Mouse (Mus musculus) embryonic facial prominence, embryonic 14.5 days (tissue): ENCODE measurements at regions not wholly inside any gene's neighbourhood (a gene's known extent, or its start where the extent isn't known, plus 50 kb on each side); places are given as distances from the start of the nearest gene placed in this dataset.

Experiments used
- ATAC-seq: fragments of 200-750 bp; cut with Nextera tagmentation; 2 replicates; pipeline ENCODE4 v1.8.0; 2017; ENCODE audit warnings: low read depth, moderate number of reproducible peaks, moderate TSS enrichment
- DNase-seq: peaks from one replicate; pipeline ENCODE4 v3.0.0-alpha.2; 2015; ENCODE audit warnings: low spot score
- H3K27ac ChIP-seq: fragments of 300-500 bp; sonication (generic); replicated peaks from 2 replicates; pipeline ENCODE4 v1.5.1; 2014; ENCODE audit warnings: low read depth, mild to moderate bottlenecking, low read length, moderate library complexity
- H3K27me3 ChIP-seq: fragments of 300-500 bp; sonication (generic); replicated peaks from 2 replicates; pipeline ENCODE4 v1.6.1; 2014; ENCODE audit warnings: low read length; ENCODE audit not compliant: control insufficient read depth, insufficient read depth
- H3K36me3 ChIP-seq: fragments of 300-500 bp; sonication (generic); 2 replicates; pipeline ENCODE4 v1.6.1; 2014; ENCODE audit warnings: low read length, mixed read lengths; ENCODE audit not compliant: control insufficient read depth, insufficient read depth
- H3K4me1 ChIP-seq: fragments of 300-500 bp; sonication (generic); 2 replicates; pipeline ENCODE4 v1.6.1; 2014; ENCODE audit warnings: antibody characterized with exemption, low read length; ENCODE audit not compliant: control insufficient read depth, insufficient read depth
- H3K4me2 ChIP-seq: fragments of 300-500 bp; sonication (generic); 2 replicates; pipeline ENCODE4 v1.6.1; 2014; ENCODE audit warnings: low read depth, mild to moderate bottlenecking, low read length, moderate library complexity, mixed read lengths
- H3K4me3 ChIP-seq: fragments of 300-500 bp; sonication (generic); 2 replicates; pipeline ENCODE4 v1.5.1; 2014; ENCODE audit warnings: low read depth, mild to moderate bottlenecking, low read length
- H3K9ac ChIP-seq: fragments of 300-500 bp; sonication (generic); 2 replicates; pipeline ENCODE4 v1.6.1; 2014; ENCODE audit warnings: low read depth, mild to moderate bottlenecking, low read length, moderate library complexity, mixed read lengths
- H3K9me3 ChIP-seq: fragments of 300-500 bp; sonication (generic); 2 replicates; pipeline ENCODE4 v1.6.1; 2016; ENCODE audit warnings: low read length; ENCODE audit not compliant: control insufficient read depth
- WGBS: fragments of 180-500 bp; shearing (Covaris S2); extraction: QIAGEN DNeasy Blood & Tissue Kit; methylation state at CpG from one replicate; pipeline ENCODE4 v1.1.7; 2014; 5-methylcytosine and 5-hydroxymethylcytosine counted together

DNA sequence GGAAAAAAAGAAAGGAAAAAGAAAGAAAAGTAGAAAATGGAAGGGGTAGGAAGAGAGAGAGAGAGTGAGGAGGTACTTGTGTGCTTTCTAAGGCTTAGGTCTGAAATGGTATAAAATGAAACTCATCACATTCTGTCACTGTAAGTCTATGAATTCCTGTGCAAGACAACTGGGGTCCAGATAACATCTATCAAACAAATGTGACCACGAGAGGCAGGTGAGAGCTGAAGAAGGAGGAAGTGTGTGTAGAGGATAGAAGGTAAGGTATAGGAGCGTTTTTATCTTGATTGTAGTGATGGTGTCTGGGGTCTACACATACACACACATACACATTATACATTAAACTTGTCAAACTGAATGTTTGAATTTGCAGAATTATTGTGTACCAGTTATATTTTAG, 51.0 kb upstream of the Znrf2 start:
- ATAC-seq (no peak), DNase-seq (no peak)
- H3K4me3 ChIP-seq = no peak overlapping the region
- H3K36me3 ChIP-seq = no peaks in the 10 kb centered on the region
- no peak overlapping the region for H3K4me2 ChIP-seq
- H3K27ac ChIP-seq = no peak overlapping the region
- H3K4me1 ChIP-seq = peaks cover 4% of the 10 kb centered on the region; the same call in 1 of the 2 replicates
- H3K9me3 ChIP-seq = no peaks in the 10 kb centered on the region
- WGBS = 85% methylated on average over 2 of the region's 2 CpGs
- H3K9ac ChIP-seq = no peak overlapping the region
- H3K27me3 ChIP-seq = no peaks in the 10 kb centered on the region

DNA sequence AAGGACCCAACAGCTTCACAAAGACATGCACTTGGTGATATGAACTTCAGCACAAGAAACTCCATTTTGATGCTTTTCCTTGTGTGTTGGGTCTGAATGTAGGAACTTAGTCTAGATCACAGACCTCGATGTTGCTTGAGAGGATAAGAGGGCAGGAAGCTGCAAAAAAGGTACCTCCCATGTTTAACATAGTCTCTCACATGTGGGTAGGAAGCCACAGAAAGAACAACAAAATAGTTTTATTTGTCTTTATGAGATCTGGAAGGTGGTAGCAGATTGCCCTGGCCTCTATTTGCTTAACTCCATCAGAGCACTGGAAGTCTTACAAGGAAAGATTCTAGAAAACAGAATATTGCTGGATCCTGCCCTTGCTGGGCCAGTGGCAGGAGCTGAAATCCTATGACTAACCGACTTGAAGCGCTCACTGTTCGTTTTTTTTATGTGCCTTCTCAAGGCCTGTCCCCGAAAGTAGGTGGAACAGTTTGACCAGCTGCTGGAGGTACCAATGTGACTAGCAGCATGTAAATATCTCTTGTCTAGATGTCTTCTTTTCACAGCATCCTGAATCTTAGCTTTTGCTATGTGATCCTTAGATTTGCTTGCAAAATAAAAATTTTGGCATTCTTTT, 50.1 kb upstream of the Znrf2 start:
- H3K4me2 ChIP-seq = no peak overlapping the region
- no peaks in the 10 kb centered on the region for H3K27me3 ChIP-seq
- no peaks in the 10 kb centered on the region for H3K36me3 ChIP-seq
- no peak for ATAC-seq
- peaks cover 9% of the 10 kb centered on the region; the same call in 1 of the 2 replicates for H3K4me1 ChIP-seq
- DNase-seq = no peak
- no peak overlapping the region for H3K9ac ChIP-seq
- H3K27ac ChIP-seq = no peak overlapping the region
- no peak overlapping the region for H3K4me3 ChIP-seq
- no peaks in the 10 kb centered on the region for H3K9me3 ChIP-seq
- 78% methylated on average over 5 of the region's 5 CpGs for WGBS
